Mouse (Mus musculus): ENCODE measurements at regions not wholly inside any gene's neighbourhood (a gene's known extent, or its start where the extent isn't known, plus 50 kb on each side); places are given as distances from the start of the nearest gene placed in this dataset.
A peak's percentile ranks its signal among the peaks of the same experiment; 100 is the strongest.

GRCm38 (mm10) chr10:38875667-38876245 lies 54.2 kb upstream of the Rfpl4b start:
- ATAC-seq (ENCODE audit: low TSS enrichment) = peak; percentile 57; the same call in 1 of the 2 replicates

DNA sequence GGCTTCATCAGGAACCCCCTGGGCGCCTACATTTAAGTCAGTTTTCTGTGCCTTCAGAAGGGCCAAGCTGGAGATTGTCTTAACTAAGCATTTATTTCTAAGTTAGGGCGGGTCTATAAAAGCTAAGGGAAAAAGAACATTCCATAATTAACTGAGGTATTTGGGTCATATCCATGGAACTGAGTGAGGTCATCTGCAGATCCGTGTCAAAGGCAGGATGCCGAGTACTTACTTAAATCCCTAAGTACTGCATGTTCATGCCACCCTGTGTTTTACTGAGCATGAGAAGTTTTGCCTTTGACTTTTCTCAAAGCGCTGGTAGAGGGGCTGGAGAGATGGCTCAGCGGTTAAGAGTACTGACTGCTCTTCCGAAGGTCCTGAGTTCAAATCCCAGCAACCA lies 57.7 kb upstream of the Rfpl4b start:
- ATAC-seq (ENCODE audit: low TSS enrichment) = no peak

- no peak for ATAC-seq (ENCODE audit: low TSS enrichment)
Observed at GRCm38 (mm10) chr10:38880642-38881187, 59.1 kb upstream of the Rfpl4b start.

DNA sequence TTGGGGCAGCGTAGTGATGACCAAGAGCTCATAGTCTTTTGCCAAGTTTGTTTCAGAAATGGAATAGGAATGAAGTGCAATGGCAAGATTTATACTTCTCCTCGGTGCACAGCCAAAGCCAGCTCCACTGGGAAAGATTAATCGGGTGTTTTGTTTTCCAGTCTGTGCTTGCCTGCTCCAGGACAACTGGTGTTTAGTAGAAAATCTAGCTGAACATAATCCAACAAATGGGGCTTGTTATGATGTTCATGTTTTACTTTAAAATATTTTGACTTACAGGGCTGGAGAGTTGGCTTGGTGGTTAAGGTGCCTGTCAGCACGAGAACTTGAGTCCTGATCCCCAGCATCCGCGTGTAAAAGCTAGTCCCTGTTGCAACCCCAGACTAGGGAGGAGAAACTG lies 60.6 kb upstream of the Rfpl4b start:
- ATAC-seq (ENCODE audit: low TSS enrichment) = no peak

- no peak for ATAC-seq (ENCODE audit: low TSS enrichment)
Observed at GRCm38 (mm10) chr10:38883816-38884599, 62.4 kb upstream of the Rfpl4b start.

- no peak for ATAC-seq (ENCODE audit: low TSS enrichment)
Observed at GRCm38 (mm10) chr10:38884641-38885040, 63.1 kb upstream of the Rfpl4b start.

DNA sequence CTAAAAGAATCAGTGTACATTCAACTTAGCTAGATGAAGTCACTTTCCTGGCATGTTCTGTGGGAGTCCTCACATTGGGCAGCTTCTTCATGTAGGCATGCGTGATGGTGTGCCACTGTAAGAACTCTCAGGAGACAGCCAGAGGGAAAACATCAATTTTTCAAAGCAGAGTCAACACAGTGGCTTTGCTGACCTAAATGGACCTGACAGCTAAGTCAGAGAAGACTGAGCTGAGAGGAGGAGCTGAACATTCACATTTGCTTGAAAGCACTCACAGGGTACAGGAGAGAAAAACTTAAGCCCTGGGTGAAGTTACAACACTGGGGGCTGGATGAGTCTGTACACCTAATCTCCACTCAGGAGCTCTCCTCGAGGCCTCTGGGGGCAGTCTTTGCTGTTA lies 64.9 kb upstream of the Rfpl4b start:
- ATAC-seq (ENCODE audit: low TSS enrichment) = no peak

- ATAC-seq (ENCODE audit: low TSS enrichment) = peak; percentile 57
Observed at GRCm38 (mm10) chr10:38887896-38888295, 66.3 kb upstream of the Rfpl4b start.

DNA sequence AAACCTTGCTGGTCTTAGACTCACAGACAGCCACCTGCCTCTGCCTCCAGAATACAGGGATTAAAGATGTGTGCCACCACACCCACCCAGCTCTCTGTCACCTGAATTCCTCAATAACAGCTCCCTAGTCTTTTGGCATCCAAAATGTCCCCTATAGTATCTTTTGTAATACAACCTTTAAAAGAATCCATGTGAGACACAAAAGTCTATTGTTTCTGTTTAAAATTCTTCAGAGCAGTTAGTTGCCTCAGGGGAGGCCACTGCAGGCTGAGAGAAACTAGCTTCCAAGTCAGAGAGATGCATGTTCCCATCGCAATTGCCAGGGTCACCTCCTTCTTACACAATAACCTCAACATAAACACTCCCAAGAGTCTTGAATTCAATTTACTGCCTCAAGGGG lies 70.6 kb upstream of the Lama4 start:
- ATAC-seq (ENCODE audit: low TSS enrichment) = no peak

- ATAC-seq (ENCODE audit: low TSS enrichment) = no peak
Observed at GRCm38 (mm10) chr10:38895656-38896055, 69.7 kb upstream of the Lama4 start.

DNA sequence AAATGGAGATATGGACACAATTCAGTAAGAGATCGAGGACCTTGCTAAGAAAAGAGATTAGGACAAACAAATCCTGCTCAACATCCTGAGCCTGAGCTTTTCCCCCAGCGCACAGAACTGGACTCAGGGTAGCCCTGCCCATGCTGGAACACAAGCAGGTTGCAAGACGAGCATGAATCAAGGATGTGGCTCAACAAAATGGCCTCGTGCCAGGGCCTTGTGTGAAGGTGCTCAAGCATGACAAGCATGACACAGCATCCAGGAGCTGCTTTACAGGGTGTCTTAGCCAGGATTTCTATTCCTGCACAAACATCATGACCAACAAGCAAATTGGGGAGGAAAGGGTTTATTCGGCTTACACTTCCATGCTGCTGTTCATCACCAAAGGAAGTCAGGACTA lies 67.7 kb upstream of the Lama4 start:
- ATAC-seq (ENCODE audit: low TSS enrichment) = peak; percentile 20; the same call in 1 of the 2 replicates

DNA sequence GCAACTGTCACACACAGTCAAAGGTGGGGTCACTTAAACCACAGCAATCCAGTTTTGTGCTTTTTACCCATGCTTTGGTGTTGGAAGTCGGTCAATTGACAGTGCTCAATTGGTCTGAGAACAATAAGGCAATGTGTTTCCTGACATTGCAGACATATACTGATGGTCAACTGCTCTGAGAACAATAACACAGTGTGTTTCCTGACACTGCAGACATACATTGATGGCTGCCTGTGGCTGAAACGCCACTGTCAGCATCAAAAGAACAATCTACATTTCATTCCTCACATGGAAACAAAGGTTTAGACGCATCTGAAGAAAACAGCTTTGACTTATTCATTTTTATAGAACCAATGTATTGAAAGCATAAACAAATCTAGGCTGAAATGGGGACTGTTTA lies 59.2 kb upstream of the Lama4 start:
- no peak for ATAC-seq (ENCODE audit: low TSS enrichment)

- ATAC-seq (ENCODE audit: low TSS enrichment) = no peak
Observed at GRCm38 (mm10) chr10:38907835-38908234, 57.5 kb upstream of the Lama4 start.

DNA sequence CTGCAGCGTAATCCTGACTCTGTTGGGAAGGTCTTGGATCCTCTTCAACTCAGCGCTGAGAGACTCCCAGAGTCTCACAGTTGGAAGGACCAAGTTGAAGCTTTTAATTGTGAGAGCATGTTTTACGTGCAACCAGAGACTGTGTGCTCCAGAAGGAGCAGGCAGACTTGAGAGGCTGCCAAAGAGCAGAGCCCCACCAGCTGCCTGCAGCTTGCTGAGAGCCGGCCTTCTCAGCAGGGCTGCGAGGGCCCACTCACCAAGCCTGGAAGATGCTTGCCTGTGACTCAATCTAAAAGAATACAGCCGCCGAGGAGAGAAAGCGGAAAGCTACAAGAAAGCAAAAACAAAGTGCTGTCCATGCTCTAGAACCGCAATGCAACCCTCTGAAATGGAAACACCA lies 57.0 kb upstream of the Lama4 start:
- peak; percentile 95 for ATAC-seq (ENCODE audit: low TSS enrichment)

GRCm38 (mm10) chr10:38909152-38909732 lies 56.1 kb upstream of the Lama4 start:
- ATAC-seq (ENCODE audit: low TSS enrichment) = no peak; the same call in 1 of the 2 replicates

DNA sequence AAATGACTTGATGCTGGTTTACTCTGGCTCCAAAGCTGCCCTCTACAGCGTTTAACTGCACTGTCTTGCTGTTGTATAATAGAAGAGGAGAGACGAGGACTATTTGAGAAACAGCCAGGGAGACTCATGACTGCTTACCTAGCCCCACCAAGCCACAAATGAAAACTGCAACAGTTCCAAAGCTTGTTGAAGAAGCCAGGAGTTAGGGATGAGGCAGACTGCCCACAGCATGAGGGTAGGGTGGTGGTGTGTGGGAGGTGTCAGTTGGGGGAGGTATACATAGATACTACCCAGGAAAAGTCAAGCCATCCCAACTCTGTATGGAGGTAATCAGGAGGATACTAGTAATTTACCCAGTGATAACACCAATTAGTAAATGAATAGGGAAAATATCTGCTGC lies 55.5 kb upstream of the Lama4 start:
- peak; percentile 55 for ATAC-seq (ENCODE audit: low TSS enrichment)

DNA sequence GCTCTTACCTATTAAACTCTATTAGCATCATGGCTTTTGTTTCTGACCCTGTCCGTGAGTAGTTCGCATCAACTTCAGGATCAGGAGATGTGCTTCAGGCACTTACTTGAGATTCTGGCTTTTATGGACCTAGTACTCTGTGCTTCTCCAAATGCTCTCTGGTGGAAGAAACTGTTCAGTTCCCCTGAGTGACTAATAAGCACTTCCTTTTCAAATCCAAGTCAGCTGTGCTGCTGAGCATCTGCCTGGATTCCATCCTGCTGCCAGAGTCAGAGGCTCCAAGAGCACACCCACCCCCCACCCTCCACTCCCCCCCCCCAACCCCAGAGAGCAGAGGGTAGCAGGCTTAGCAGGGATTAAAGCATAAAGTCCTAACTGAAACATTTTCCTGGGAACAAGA lies 52.3 kb upstream of the Lama4 start:
- no peak for ATAC-seq (ENCODE audit: low TSS enrichment)
